Mouse (Mus musculus) intestine, embryonic 16.5 days (tissue): ENCODE measurements around the gene Samd5. TPM values are rescaled to one million over a fixed set of nuclear protein-coding genes. Genes with fewer than 3 reads are reported as not detected.
A peak's percentile ranks its signal among the peaks of the same experiment; 100 is the strongest.

Experiments used
- ATAC-seq: fragments of 200-750 bp; cut with Nextera tagmentation; 2 replicates; pipeline ENCODE4 v1.8.0; 2017; ENCODE audit warnings: moderate TSS enrichment, moderate library complexity
- H3K27ac ChIP-seq: fragments of 300-500 bp; sonication (generic); 2 replicates; pipeline ENCODE4 v1.5.1; 2014; ENCODE audit warnings: mild to moderate bottlenecking, low read length
- H3K27me3 ChIP-seq: fragments of 300-500 bp; sonication (generic); replicated peaks from 2 replicates; pipeline ENCODE4 v1.6.1; 2014; ENCODE audit warnings: low read length, control low read depth, mixed read lengths; ENCODE audit not compliant: control insufficient read depth, insufficient read depth
- H3K36me3 ChIP-seq: fragments of 300-500 bp; sonication (generic); 2 replicates; pipeline ENCODE4 v1.6.1; 2014; ENCODE audit warnings: low read length, control low read depth; ENCODE audit not compliant: control insufficient read depth, insufficient read depth
- H3K4me1 ChIP-seq: fragments of 300-500 bp; sonication (generic); 2 replicates; pipeline ENCODE4 v1.6.1; 2014; ENCODE audit warnings: low read length, control low read depth, mixed read lengths; ENCODE audit not compliant: control insufficient read depth, insufficient read depth
- H3K4me2 ChIP-seq: fragments of 300-500 bp; sonication (generic); 2 replicates; pipeline ENCODE4 v1.6.1; 2014; ENCODE audit warnings: low read depth, low read length, control low read depth
- H3K4me3 ChIP-seq: fragments of 300-500 bp; sonication (generic); 2 replicates; pipeline ENCODE4 v1.5.1; 2014; ENCODE audit warnings: mild to moderate bottlenecking, low read length
- H3K9ac ChIP-seq: fragments of 300-500 bp; sonication (generic); 2 replicates; pipeline ENCODE4 v1.6.1; 2014; ENCODE audit warnings: low read depth, low read length
- H3K9me3 ChIP-seq: fragments of 300-500 bp; sonication (generic); 2 replicates; pipeline ENCODE4 v1.6.1; 2016; ENCODE audit warnings: low read length, control low read depth; ENCODE audit not compliant: control insufficient read depth
- WGBS: fragments of 180-500 bp; shearing (Covaris S2); extraction: QIAGEN DNeasy Blood & Tissue Kit; methylation state at CpG from one replicate; pipeline ENCODE4 v1.1.7; 2014; 5-methylcytosine and 5-hydroxymethylcytosine counted together
- polyA plus RNA-seq: library from polyadenylated mRNA; unstranded; fragments of >200 nt; fragmentation: Nextera tagmentation; extraction: Ambion mirVana; gene quantifications from 2 replicates; pipeline ENCODE4 v1.2.1, GENCODE M21; 2015

The Samd5 gene
- polyA plus RNA-seq, 1 experiment from 2014 or later, result 5.1 TPM

- H3K9ac ChIP-seq, result no peak overlapping the region
- H3K27me3 ChIP-seq, result no peaks in the 10 kb centered on the region
- H3K4me3 ChIP-seq, result no peak overlapping the region
- H3K9me3 ChIP-seq, result no peaks in the 10 kb centered on the region
- H3K4me2 ChIP-seq, result no peak overlapping the region
- 72% methylated on average over 16 of the region's 16 CpGs for WGBS
- no peak overlapping the region for H3K27ac ChIP-seq
- no peak for ATAC-seq
- H3K36me3 ChIP-seq, result no peaks in the 10 kb centered on the region
- no peaks in the 10 kb centered on the region for H3K4me1 ChIP-seq
Observed at GRCm38 (mm10) chr10:9693990-9694699, 19.1 kb upstream of the Samd5 start.

GRCm38 (mm10) chr10:9680928-9681327 is 5.9 kb upstream of the Samd5 start:
- Histone ChIP-seq H3K27me3 (peaks cover 3% of the 10 kb centered on the region; the same call in 1 of the 2 replicates), H3K36me3 (no peaks in the 10 kb centered on the region), H3K9me3 (no peaks in the 10 kb centered on the region), H3K4me1 (no peaks in the 10 kb centered on the region; the same call in none of the 2 replicates), H3K27ac (no peak overlapping the region), H3K4me3 (no peak overlapping the region), H3K4me2 (no peak overlapping the region), H3K9ac (no peak overlapping the region)
- ATAC-seq, result no peak
- 85% methylated on average over 6 of the region's 6 CpGs for WGBS

- no peak for ATAC-seq
- peaks cover 3% of the 10 kb centered on the region; the same call in 1 of the 2 replicates for H3K27me3 ChIP-seq
- 68% methylated on average over 5 of the region's 5 CpGs for WGBS
- no peak overlapping the region for H3K4me3 ChIP-seq
- H3K9ac ChIP-seq, result no peak overlapping the region
- no peaks in the 10 kb centered on the region for H3K36me3 ChIP-seq
- H3K9me3 ChIP-seq, result no peaks in the 10 kb centered on the region
- H3K4me2 ChIP-seq, result no peak overlapping the region
- no peaks in the 10 kb centered on the region; the same call in none of the 2 replicates for H3K4me1 ChIP-seq
- H3K27ac ChIP-seq, result no peak overlapping the region
Observed at GRCm38 (mm10) chr10:9679911-9680310, 4.9 kb upstream of the Samd5 start.

- WGBS, result 37% methylated on average over 5 of the region's 5 CpGs
- no peak for ATAC-seq
- H3K27me3 ChIP-seq, result peaks cover 3% of the 10 kb centered on the region; the same call in 1 of the 2 replicates
- no peak overlapping the region for H3K27ac ChIP-seq
- H3K4me2 ChIP-seq, result no peak overlapping the region
- H3K9me3 ChIP-seq, result no peaks in the 10 kb centered on the region
- no peak overlapping the region for H3K4me3 ChIP-seq
- no peak overlapping the region for H3K9ac ChIP-seq
- H3K36me3 ChIP-seq, result no peaks in the 10 kb centered on the region
- H3K4me1 ChIP-seq, result peaks cover 6% of the 10 kb centered on the region
Observed at GRCm38 (mm10) chr10:9678071-9678470, 3.1 kb upstream of the Samd5 start.

GRCm38 (mm10) chr10:9676886-9677285 is 1.9 kb upstream of the Samd5 start:
- Histone ChIP-seq H3K9me3 (no peaks in the 10 kb centered on the region), H3K27me3 (peaks cover 3% of the 10 kb centered on the region; the same call in 1 of the 2 replicates), H3K4me1 (peaks cover 8% of the 10 kb centered on the region), H3K9ac (0 out of 2 replicates have a peak overlapping the region, but pooled peaks have one; percentile 46), H3K36me3 (no peaks in the 10 kb centered on the region), H3K27ac (no peak overlapping the region), H3K4me2 (peak overlapping the region; percentile 63), H3K4me3 (peak overlapping the region; percentile 37)
- WGBS, result 2% methylated on average over 17 of the region's 17 CpGs
- peak; percentile 70 for ATAC-seq

- ATAC-seq, result no peak
- Histone ChIP-seq H3K4me2 (no peak overlapping the region), H3K4me3 (no peak overlapping the region)
Observed at GRCm38 (mm10) chr10:9676418-9676786, 1.4 kb upstream of the Samd5 start.

GRCm38 (mm10) chr10:9675550-9676417 is 776 bp upstream of the Samd5 start:
- Histone ChIP-seq H3K27me3 (peaks cover 3% of the 10 kb centered on the region; the same call in 1 of the 2 replicates), H3K4me1 (peaks cover 8% of the 10 kb centered on the region), H3K27ac (peak overlapping the region; percentile 68; the same call in 1 of the 2 replicates), H3K9me3 (no peaks in the 10 kb centered on the region), H3K4me2 (peak overlapping the region; percentile 91), H3K36me3 (no peaks in the 10 kb centered on the region), H3K4me3 (peak overlapping the region; percentile 75), H3K9ac (peak overlapping the region; percentile 75)
- ATAC-seq, result peak; percentile 48
- 8% methylated on average over 36 of the region's 36 CpGs for WGBS

More at GRCm38 (mm10) chr10:9676418-9676786, 1.4 kb upstream of the Samd5 start:
- WGBS, result 16% methylated on average over 7 of the region's 7 CpGs
- Histone ChIP-seq H3K9ac (0 out of 2 replicates have a peak overlapping the region, but pooled peaks have one; percentile 29), H3K9me3 (no peaks in the 10 kb centered on the region), H3K27ac (no peak overlapping the region), H3K36me3 (no peaks in the 10 kb centered on the region), H3K27me3 (peaks cover 3% of the 10 kb centered on the region; the same call in 1 of the 2 replicates), H3K4me1 (peaks cover 8% of the 10 kb centered on the region)

- peak overlapping the region; percentile 75 for H3K4me3 ChIP-seq
- ATAC-seq, result no peak
Observed at GRCm38 (mm10) chr10:9673276-9673675, 1.7 kb downstream of the Samd5 start.

GRCm38 (mm10) chr10:9672751-9673150 is 2.3 kb downstream of the Samd5 start:
- no peaks in the 10 kb centered on the region for H3K36me3 ChIP-seq
- H3K27ac ChIP-seq, result no peak overlapping the region
- 81% methylated on average over 5 of the region's 5 CpGs for WGBS
- no peak overlapping the region for H3K4me3 ChIP-seq
- H3K4me1 ChIP-seq, result peaks cover 8% of the 10 kb centered on the region
- peak overlapping the region; percentile 91 for H3K4me2 ChIP-seq
- H3K9ac ChIP-seq, result no peak overlapping the region
- no peak for ATAC-seq
- no peaks in the 10 kb centered on the region for H3K9me3 ChIP-seq
- H3K27me3 ChIP-seq, result peaks cover 3% of the 10 kb centered on the region; the same call in 1 of the 2 replicates

More at GRCm38 (mm10) chr10:9673276-9673675, 1.7 kb downstream of the Samd5 start:
- H3K4me1 ChIP-seq, result peaks cover 8% of the 10 kb centered on the region
- H3K27ac ChIP-seq, result no peak overlapping the region
- H3K27me3 ChIP-seq, result peaks cover 3% of the 10 kb centered on the region; the same call in 1 of the 2 replicates
- H3K9me3 ChIP-seq, result no peaks in the 10 kb centered on the region
- H3K36me3 ChIP-seq, result no peaks in the 10 kb centered on the region
- H3K4me2 ChIP-seq, result peak overlapping the region; percentile 91
- H3K9ac ChIP-seq, result no peak overlapping the region; the same call in 1 of the 2 replicates
